Mouse (Mus musculus) lung, embryonic 15.5 days (tissue): ENCODE measurements around the gene Cebpe. TPM values are rescaled to one million over a fixed set of nuclear protein-coding genes. Genes with fewer than 3 reads are reported as not detected.
A peak's percentile ranks its signal among the peaks of the same experiment; 100 is the strongest.

Experiments
- ATAC-seq: fragments of 200-750 bp; cut with Nextera tagmentation; 2 replicates; pipeline ENCODE4 v1.8.0; 2017; ENCODE audit warnings: moderate number of reproducible peaks, borderline replicate concordance; ENCODE audit not compliant: low FRiP score, low TSS enrichment; ENCODE audit errors: extremely low read depth
- H3K27ac ChIP-seq: fragments of 300-500 bp; sonication (generic); 2 replicates; pipeline ENCODE4 v1.5.1; 2015; ENCODE audit warnings: moderate library complexity, mild to moderate bottlenecking, inconsistent platforms
- H3K27me3 ChIP-seq: fragments of 300-500 bp; sonication (generic); 2 replicates; pipeline ENCODE4 v1.6.1; 2015; ENCODE audit warnings: inconsistent platforms
- H3K36me3 ChIP-seq: fragments of 300-500 bp; sonication (generic); 2 replicates; pipeline ENCODE4 v1.6.1; 2015; ENCODE audit warnings: inconsistent platforms
- H3K4me1 ChIP-seq: fragments of 300-500 bp; sonication (generic); 2 replicates; pipeline ENCODE4 v1.6.1; 2015; ENCODE audit warnings: inconsistent platforms
- H3K4me2 ChIP-seq: fragments of 300-500 bp; sonication (generic); 2 replicates; pipeline ENCODE4 v1.6.1; 2015; ENCODE audit warnings: inconsistent platforms, mild to moderate bottlenecking, moderate library complexity
- H3K4me3 ChIP-seq: fragments of 300-500 bp; sonication (generic); 2 replicates; pipeline ENCODE4 v1.5.1; 2015; ENCODE audit warnings: mild to moderate bottlenecking, inconsistent platforms
- H3K9ac ChIP-seq: fragments of 300-500 bp; sonication (generic); 2 replicates; pipeline ENCODE4 v1.6.1; 2015; ENCODE audit warnings: inconsistent platforms
- H3K9me3 ChIP-seq: fragments of 300-500 bp; sonication (generic); 2 replicates; pipeline ENCODE4 v1.6.1; 2016; ENCODE audit warnings: inconsistent platforms
- WGBS: fragments of 180-500 bp; shearing (Covaris S2); methylation state at CpG from one replicate; pipeline ENCODE4 v1.1.7; 2015; 5-methylcytosine and 5-hydroxymethylcytosine counted together
- polyA plus RNA-seq: library from polyadenylated mRNA; unstranded; fragments of >200 nt; fragmentation: Nextera tagmentation; extraction: Ambion mirVana; gene quantifications from 2 replicates; pipeline ENCODE4 v1.2.1, GENCODE M21; 2015

Cebpe gene
- polyA plus RNA-seq, 1 experiment from 2014 or later: not detected

DNA sequence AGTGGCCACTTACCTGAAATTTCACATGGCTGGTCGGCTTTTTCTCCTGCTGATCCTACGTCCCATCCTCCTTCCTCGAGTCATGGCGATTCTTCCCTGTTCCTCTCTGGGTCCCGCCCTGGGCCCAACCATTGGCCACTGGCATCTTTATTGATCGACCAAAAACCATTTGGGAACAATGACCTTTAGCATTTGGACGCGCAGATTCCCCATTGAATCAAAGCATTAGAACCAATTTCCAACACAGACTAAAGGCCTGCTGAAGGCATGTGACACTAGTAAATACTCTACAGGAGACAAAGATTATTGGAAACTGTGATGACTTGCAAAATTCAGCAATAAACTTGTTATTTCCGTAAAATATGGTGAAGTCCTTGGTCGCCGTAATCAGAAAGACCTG is 8.1 kb upstream of the Cebpe start:
- no peak overlapping the region for H3K4me3 ChIP-seq
- no peak overlapping the region for H3K9ac ChIP-seq
- no peaks in the 10 kb centered on the region for H3K9me3 ChIP-seq
- ATAC-seq: no peak
- H3K4me2 ChIP-seq: no peak overlapping the region
- H3K27me3 ChIP-seq: peaks cover 5% of the 10 kb centered on the region; the same call in 1 of the 2 replicates
- WGBS: 92% methylated on average over 11 of the region's 11 CpGs
- no peaks in the 10 kb centered on the region for H3K36me3 ChIP-seq
- peaks cover under 1% of the 10 kb centered on the region; the same call in 1 of the 2 replicates for H3K4me1 ChIP-seq
- no peak overlapping the region for H3K27ac ChIP-seq

DNA sequence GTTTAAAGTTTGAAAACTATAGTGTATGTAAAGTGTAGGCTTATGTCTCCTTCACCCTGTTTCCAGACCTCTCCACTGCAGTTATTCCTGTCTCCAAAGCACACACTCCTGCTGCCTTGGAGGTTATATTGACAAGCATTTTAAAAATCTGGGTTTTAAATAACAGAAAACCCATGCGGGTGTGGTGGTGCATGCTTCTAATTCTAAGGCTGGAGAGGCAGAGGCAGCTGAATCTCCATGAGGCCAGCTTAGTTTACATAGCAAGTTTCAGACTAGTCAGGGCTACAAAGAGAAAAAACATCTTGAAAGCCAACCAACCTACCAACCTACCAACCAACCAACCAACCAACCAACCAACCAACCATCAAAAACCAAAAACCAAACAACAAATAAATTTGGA is 3.4 kb upstream of the Cebpe start:
- no peak overlapping the region for H3K4me2 ChIP-seq
- peaks cover 8% of the 10 kb centered on the region; the same call in 1 of the 2 replicates for H3K27me3 ChIP-seq
- ATAC-seq: no peak
- WGBS: 63% methylated on average over 1 of the region's 1 CpGs
- no peaks in the 10 kb centered on the region for H3K9me3 ChIP-seq
- no peaks in the 10 kb centered on the region for H3K36me3 ChIP-seq
- no peak overlapping the region for H3K27ac ChIP-seq
- H3K4me1 ChIP-seq: peaks cover 5% of the 10 kb centered on the region
- H3K4me3 ChIP-seq: no peak overlapping the region
- no peak overlapping the region for H3K9ac ChIP-seq

DNA sequence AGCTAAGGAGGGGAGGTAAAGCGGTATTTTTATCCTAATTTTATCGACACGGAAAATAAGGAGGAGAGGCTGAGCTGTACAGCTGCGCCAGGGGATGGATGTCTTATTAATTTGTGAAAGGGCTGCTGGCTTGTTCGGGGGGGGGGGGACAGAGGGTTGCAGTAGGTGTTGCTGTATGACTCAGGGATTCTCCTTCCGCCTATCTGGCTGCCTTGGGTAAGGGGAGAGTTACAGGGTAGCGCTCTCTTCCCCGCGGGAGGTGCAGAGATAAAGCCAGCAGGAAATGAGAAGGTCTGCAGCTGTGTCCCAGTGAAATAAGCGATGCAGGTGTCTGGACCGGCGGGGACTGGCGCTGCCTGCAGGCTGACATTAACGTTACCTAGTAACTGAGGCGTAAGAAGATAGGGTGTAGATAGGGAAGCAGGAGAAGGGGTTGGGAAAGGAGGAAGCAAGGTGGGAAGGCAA is 2.7 kb upstream of the Cebpe start:
- peaks cover 8% of the 10 kb centered on the region; the same call in 1 of the 2 replicates for H3K27me3 ChIP-seq
- no peaks in the 10 kb centered on the region for H3K36me3 ChIP-seq
- H3K4me2 ChIP-seq: peak overlapping the region; percentile 63
- H3K27ac ChIP-seq: no peak overlapping the region
- no peak overlapping the region for H3K9ac ChIP-seq
- peak overlapping the region; percentile 31 for H3K4me3 ChIP-seq
- 2% methylated on average over 15 of the region's 15 CpGs for WGBS
- peaks cover 5% of the 10 kb centered on the region for H3K4me1 ChIP-seq
- no peak; the same call in 1 of the 2 replicates for ATAC-seq
- H3K9me3 ChIP-seq: no peaks in the 10 kb centered on the region

DNA sequence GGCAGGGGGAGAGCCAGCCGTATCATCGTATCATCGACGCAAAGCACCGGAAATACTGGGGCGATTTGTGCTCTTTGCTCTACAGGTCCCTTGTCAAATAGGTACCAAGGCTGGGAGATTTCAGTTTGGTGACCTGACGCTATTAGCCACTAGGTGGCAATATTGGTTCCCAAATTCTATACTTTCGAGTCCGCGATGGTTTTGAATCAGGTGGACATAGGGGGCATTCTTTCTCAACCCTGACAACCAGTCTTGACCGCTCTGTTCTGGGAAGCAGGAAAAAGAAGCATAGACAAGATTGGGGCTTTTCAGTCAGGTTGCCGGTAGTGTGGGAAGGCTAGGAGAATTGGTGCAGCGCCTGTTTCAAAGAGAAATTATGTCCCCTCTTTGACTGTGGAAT is 2.1 kb upstream of the Cebpe start:
- H3K27ac ChIP-seq: no peak overlapping the region

DNA sequence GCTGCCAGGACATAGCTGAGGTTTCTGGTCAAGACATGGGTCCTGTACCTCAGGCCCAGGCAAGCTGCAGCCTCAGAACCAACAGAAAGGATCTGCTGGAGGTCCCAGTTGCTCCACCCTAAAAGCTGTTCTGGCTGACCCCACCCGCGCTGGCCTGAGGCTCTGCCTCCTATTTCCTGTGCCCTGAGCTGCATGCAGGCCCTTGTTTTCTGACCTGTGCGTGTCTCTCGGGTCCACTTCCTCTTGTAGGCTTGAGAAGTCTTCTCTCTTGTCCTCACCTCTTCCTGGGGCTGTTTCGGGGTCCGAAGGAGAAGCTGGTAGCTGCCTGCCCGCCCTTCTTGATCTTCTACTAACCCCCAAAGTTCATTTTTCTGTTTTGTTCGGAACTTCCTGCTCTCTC is 887 bp upstream of the Cebpe start:
- H3K9me3 ChIP-seq: no peaks in the 10 kb centered on the region
- H3K27ac ChIP-seq: no peak overlapping the region
- H3K4me1 ChIP-seq: peaks cover 5% of the 10 kb centered on the region
- H3K4me3 ChIP-seq: no peak overlapping the region
- H3K9ac ChIP-seq: no peak overlapping the region
- H3K36me3 ChIP-seq: no peaks in the 10 kb centered on the region
- peaks cover 8% of the 10 kb centered on the region; the same call in 1 of the 2 replicates for H3K27me3 ChIP-seq
- 50% methylated on average over 8 of the region's 8 CpGs for WGBS
- no peak for ATAC-seq
- no peak overlapping the region for H3K4me2 ChIP-seq

More for the DNA sequence above, 2.1 kb upstream of the Cebpe start:
- Histone ChIP-seq H3K4me1 (peaks cover 5% of the 10 kb centered on the region), H3K9me3 (no peaks in the 10 kb centered on the region), H3K27me3 (peaks cover 8% of the 10 kb centered on the region; the same call in 1 of the 2 replicates), H3K36me3 (no peaks in the 10 kb centered on the region), H3K4me2 (peak overlapping the region; percentile 63), H3K4me3 (peak overlapping the region; percentile 31), H3K9ac (no peak overlapping the region)
- ATAC-seq: no peak
- 1% methylated on average over 13 of the region's 13 CpGs for WGBS

DNA sequence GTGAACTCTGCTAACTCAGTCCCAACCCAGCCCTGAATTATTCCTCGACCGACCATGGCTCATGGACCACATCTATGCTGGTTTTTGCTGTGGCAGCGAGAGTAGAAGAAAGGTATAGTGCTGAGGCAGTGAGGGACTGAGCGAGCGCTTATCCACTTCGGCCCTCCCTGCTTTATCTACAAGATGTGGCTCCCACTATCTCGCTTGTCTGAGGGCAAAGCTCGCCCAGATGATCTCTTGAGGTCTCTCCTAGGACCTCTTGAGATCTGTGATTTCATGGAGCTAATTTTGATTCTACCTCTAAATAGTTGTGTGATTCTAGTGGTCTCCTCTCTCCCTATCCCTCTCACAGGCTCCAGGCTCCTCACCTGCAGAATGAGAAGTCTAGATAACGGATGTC is 2.9 kb downstream of the Cebpe start:
- no peak overlapping the region for H3K4me2 ChIP-seq
- H3K4me3 ChIP-seq: no peak overlapping the region
- H3K27ac ChIP-seq: no peak overlapping the region
- ATAC-seq: no peak
- whole genome bisulfite sequencing: 71% methylated on average over 9 of the region's 9 CpGs
- H3K9me3 ChIP-seq: no peaks in the 10 kb centered on the region
- no peak overlapping the region for H3K9ac ChIP-seq
- no peaks in the 10 kb centered on the region; the same call in 1 of the 2 replicates for H3K27me3 ChIP-seq
- no peaks in the 10 kb centered on the region for H3K36me3 ChIP-seq
- no peaks in the 10 kb centered on the region; the same call in 1 of the 2 replicates for H3K4me1 ChIP-seq

DNA sequence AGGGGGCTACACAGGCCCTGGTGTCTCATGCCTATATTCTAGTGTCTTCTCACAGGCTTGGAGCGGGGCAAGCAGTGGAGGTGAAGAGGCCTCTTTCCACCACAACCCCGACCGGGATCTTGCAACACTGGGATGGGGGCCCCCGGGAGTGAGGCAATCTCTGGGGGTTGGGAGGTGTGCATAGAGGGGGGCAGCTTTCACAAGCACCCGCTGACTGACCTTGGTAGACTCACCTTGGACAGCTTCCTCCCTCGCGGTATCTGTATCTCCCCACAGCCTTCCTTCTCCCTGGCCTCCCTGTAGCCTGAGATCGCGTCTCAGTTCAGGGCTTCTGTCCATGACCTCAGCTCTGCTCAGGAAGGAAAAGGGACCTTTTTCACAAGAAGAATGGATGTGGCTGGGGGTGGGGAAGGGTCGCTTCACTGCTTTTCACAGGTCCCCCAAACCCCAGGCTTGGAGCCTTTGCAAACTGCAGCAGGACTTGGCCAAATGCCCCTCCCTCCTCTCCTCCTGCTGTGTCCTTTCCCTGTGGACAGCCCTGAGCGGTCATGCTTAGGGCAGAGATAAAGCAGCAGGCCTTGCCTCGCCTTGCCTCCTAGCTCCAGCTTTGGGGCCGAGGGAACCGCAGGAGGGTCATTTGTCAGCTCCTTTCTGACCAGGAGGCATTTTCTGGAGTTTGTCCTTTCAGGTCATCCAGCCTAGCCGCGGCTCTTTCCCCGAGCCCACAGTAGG is 5.2 kb downstream of the Cebpe start:
- Histone ChIP-seq H3K9me3 (no peaks in the 10 kb centered on the region), H3K4me3 (no peak overlapping the region), H3K4me1 (no peaks in the 10 kb centered on the region), H3K36me3 (no peaks in the 10 kb centered on the region), H3K27me3 (peaks cover 3% of the 10 kb centered on the region; the same call in 1 of the 2 replicates), H3K9ac (no peak overlapping the region), H3K4me2 (no peak overlapping the region), H3K27ac (no peak overlapping the region)
- 50% methylated on average over 15 of the region's 17 CpGs for WGBS
- no peak for ATAC-seq

DNA sequence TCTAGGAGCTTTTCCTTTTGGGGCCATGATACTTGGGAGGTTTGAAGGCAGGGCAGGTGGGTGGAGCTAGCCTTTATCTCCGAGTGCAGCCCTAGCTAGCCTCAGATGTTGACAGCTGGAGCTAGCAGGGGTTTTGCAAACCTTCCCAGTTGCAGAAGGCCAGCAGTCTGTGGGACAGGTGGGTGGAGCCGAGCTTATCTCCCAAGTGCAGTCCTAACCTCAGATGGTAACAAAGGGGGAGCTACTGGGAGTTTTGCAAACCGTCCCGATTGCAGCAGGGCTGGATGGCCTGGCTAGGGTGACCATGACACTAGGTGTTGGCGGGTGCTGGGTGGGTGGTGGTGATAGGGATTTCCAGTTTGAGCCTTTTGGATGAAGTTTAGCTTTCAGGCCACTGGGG is 6.1 kb downstream of the Cebpe start:
- WGBS: 20% methylated on average over 5 of the region's 5 CpGs
- H3K4me1 ChIP-seq: no peaks in the 10 kb centered on the region
- H3K27ac ChIP-seq: no peak overlapping the region
- no peaks in the 10 kb centered on the region for H3K9me3 ChIP-seq
- no peak overlapping the region for H3K4me2 ChIP-seq
- H3K4me3 ChIP-seq: no peak overlapping the region
- H3K36me3 ChIP-seq: no peaks in the 10 kb centered on the region
- H3K9ac ChIP-seq: no peak overlapping the region
- ATAC-seq: no peak; the same call in 1 of the 2 replicates
- H3K27me3 ChIP-seq: peaks cover 3% of the 10 kb centered on the region; the same call in 1 of the 2 replicates

DNA sequence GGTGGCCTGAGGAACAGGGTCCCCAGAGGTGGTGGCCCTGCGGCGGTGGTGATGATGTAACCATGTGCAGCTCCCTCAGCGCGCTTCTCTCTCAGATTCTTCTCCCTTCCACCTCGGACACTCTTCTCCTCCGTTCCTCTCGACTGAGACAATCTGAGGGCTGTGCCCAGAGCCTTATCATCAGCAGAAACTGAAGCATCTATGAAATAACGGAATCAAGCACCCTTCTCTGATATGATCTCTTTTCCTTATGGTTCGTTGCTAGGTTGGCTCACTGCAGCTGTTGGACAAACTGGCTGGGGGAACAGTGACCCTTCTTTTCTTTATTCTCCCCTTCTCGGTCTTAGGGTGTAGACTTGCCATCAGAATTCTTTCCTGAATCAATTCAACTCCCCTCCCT is 8.8 kb downstream of the Cebpe start:
- Histone ChIP-seq H3K4me2 (no peak overlapping the region), H3K27ac (no peak overlapping the region), H3K36me3 (no peaks in the 10 kb centered on the region), H3K9ac (no peak overlapping the region), H3K4me1 (no peaks in the 10 kb centered on the region), H3K9me3 (no peaks in the 10 kb centered on the region), H3K27me3 (peaks cover 3% of the 10 kb centered on the region; the same call in 1 of the 2 replicates), H3K4me3 (no peak overlapping the region)
- 47% methylated on average over 10 of the region's 10 CpGs for WGBS
- no peak for ATAC-seq

DNA sequence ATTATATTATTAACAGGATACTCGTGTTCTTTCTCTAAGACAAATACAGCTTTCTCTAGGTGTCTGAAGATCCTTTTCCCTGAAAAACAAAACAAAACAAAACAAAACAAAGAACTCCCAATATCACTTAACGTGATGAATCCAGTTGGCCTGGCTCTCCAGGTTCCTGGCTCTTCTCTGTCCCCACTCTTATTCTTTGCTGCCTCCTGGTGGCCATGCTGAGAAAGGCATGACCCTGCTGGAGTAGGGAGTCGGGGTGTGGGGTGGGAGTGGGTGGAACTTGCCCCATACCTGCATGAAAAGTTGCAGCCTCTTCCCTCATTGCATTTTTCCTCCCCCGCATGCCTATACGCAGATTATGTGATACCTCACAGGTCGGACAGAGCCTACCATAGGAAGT is 10.7 kb downstream of the Cebpe start:
- H3K4me1 ChIP-seq: no peaks in the 10 kb centered on the region
- H3K4me2 ChIP-seq: no peak overlapping the region
- no peak overlapping the region for H3K9ac ChIP-seq
- no peaks in the 10 kb centered on the region for H3K9me3 ChIP-seq
- H3K27ac ChIP-seq: no peak overlapping the region
- no peak overlapping the region for H3K4me3 ChIP-seq
- WGBS: 2% methylated on average over 6 of the region's 6 CpGs
- peaks cover 3% of the 10 kb centered on the region; the same call in 1 of the 2 replicates for H3K27me3 ChIP-seq
- 0 out of 2 replicates have a peak, but pooled peaks have one; percentile 24 for ATAC-seq
- H3K36me3 ChIP-seq: no peaks in the 10 kb centered on the region

DNA sequence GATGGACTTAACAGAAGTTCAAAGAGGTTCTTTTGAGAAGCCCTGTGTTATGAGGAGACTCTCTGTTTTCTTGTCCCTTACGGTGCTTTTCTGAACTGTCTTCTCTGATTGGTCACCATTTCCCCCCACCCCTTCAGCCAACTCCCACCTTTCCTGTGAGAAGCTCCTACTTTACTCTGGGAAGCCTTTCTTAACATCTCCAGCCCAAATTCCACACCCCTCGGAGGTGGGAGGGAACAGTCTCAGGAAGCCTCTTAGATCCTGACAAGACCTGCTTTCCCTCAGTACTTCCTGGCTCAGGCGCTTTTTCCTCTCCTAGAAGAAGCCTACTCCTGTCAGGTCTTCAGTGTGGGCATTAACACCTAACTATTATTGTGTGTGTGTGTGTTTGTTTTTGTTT is 12.4 kb downstream of the Cebpe start:
- 35% methylated on average over 3 of the region's 3 CpGs for WGBS
- ATAC-seq: no peak
- Histone ChIP-seq H3K4me3 (no peak overlapping the region), H3K4me2 (no peak overlapping the region), H3K9ac (no peak overlapping the region), H3K4me1 (no peaks in the 10 kb centered on the region), H3K27ac (no peak overlapping the region), H3K27me3 (0 out of 2 replicates have a peak, but pooled peaks cover 3% of the 10 kb centered on the region), H3K36me3 (no peaks in the 10 kb centered on the region), H3K9me3 (no peaks in the 10 kb centered on the region)

DNA sequence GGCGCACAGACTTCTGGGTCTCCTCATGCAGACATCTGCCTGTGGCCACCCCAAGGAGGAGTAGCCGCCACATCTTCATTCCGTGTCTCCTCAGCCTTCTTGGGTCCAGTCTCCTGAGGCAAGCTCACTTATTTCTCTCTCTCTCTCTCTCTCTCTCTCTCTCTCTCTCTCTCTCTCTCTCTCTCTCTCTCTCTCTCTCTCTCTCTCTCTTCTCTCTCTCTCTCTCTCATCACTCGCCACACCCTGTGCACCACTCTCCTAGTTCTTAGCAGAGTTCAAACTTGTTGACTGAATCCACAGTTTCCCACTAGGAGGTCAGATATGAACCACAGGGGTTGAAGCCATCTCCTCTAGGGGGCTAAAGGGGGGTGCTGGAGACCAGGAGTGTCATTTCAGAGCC is 13.2 kb downstream of the Cebpe start, which contains the start of gene Gm29776:
Gene Gm29776, minus strand, starts transcription at position 101 of the 400 bp plus-strand sequence.
- 32% methylated on average over 4 of the region's 4 CpGs for WGBS
- ATAC-seq: no peak
- Histone ChIP-seq H3K27me3 (0 out of 2 replicates have a peak, but pooled peaks cover 3% of the 10 kb centered on the region), H3K4me3 (no peak within 1 kb of the TSS), H3K4me2 (no peak within 1 kb of the TSS), H3K9ac (no peak within 1 kb of the TSS), H3K36me3 (peaks cover 1% of the 10 kb centered on the region; the same call in 1 of the 2 replicates), H3K4me1 (no peaks in the 10 kb centered on the region), H3K9me3 (no peaks in the 10 kb centered on the region), H3K27ac (no peak within 1 kb of the TSS)
